In genomic region chr4:155490990-155491504, GRCm38 (mm10) we compare ENCODE assay signal across 8 mouse cellular contexts. TPM values are rescaled to one million over a fixed set of nuclear protein-coding genes. Genes with fewer than 3 reads are reported as not detected.
DNase-seq lines count a peak whose midpoint lies in the region; ATAC-seq and TF ChIP-seq lines count a peak whose summit lies in the region.

Gene Gnb1 (plus strand): TSS chr4:155491361.

- H3K27me3 ChIP-seq in hindbrain, postnatal 0 days (ENCODE audit: insufficient read depth, low read length), result no peaks in the 10 kb centered on the region

- peak within 1 kb of the TSS; percentile 95 for H3K27ac ChIP-seq in gastrocnemius, adult 2 months
- peak within 1 kb of the TSS; percentile 98 for H3K27ac ChIP-seq in hindbrain, postnatal 0 days
- peak within 1 kb of the TSS; percentile 95 for H3K27ac ChIP-seq in left cerebral cortex, adult 2 months

- intact Hi-C loops in gastrocnemius, adult 2 months (cut with DNase I), result no loop called here
- intact Hi-C loops in left cerebral cortex, adult 2 months (cut with DNase I), result loop anchor here (1.0 kb wide), 1 partner anchor 72 kb away; no protein-coding TSS in a partner anchor

- no peaks in the 10 kb centered on the region for H3K9me3 ChIP-seq in hindbrain, postnatal 0 days (ENCODE audit: low read length)

- WGBS in hindbrain, postnatal 0 days, result 0% methylated on average over 56 of the region's 60 CpGs

- peaks cover 25% of the 10 kb centered on the region for H3K4me1 ChIP-seq in hindbrain, postnatal 0 days (ENCODE audit: insufficient read depth, low read length)

- peak within 1 kb of the TSS; percentile 91 for H3K4me3 ChIP-seq in gastrocnemius, adult 2 months
- peak within 1 kb of the TSS; percentile 99 for H3K4me3 ChIP-seq in hindbrain, postnatal 0 days (ENCODE audit: low read length)
- H3K4me3 ChIP-seq in left cerebral cortex, adult 2 months, result peak within 1 kb of the TSS; percentile 84

- H3K4me2 ChIP-seq in hindbrain, postnatal 0 days (ENCODE audit: low read depth, low read length), result peak within 1 kb of the TSS; percentile 75

- no peak; the same call in 1 of the 2 replicates for TF ChIP-seq CTCF in gastrocnemius, adult 2 months (IDR thresholded peaks at IDR 0.05)
- TF ChIP-seq CTCF in hindbrain, postnatal 0 days (IDR thresholded peaks at IDR 0.05; ENCODE audit: low read depth), result peak; percentile 37
- TF ChIP-seq CTCF in left cerebral cortex, adult 2 months (IDR thresholded peaks at IDR 0.05), result no peak

- ATAC-seq in hindbrain, postnatal 0 days, result peak; percentile 92
- ATAC-seq in megakaryocyte, adult 5-6 weeks (ENCODE audit: poor library complexity, severe bottlenecking), result peak; percentile 74

- H3K36me3 ChIP-seq in hindbrain, postnatal 0 days (ENCODE audit: insufficient read depth, low read length), result no peaks in the 10 kb centered on the region

- H3K9ac ChIP-seq in hindbrain, postnatal 0 days (replicated peaks; ENCODE audit: low read length), result peak within 1 kb of the TSS; percentile 100

- DNase-seq in WW6 (ENCODE audit: low read depth, low spot score), result peak; percentile 66
- DNase-seq in cerebellum, postnatal 4 days (ENCODE audit: low spot score in 2 of 2), result peak; percentile 94 to 96
- DNase-seq in gastrocnemius, adult 2 months, result peak; percentile 98
- DNase-seq in hindbrain, postnatal 0 days (ENCODE audit: low spot score), result peak; percentile 97
- DNase-seq in left cerebral cortex, adult 2 months (ENCODE audit: extremely low spot score in 1 of 2, low spot score in 2 of 2), result peak; percentile 94 to 95
- DNase-seq in right cerebral cortex, adult 2 months (ENCODE audit: low spot score in 2 of 2), result peak; percentile 90 to 92
- DNase-seq in urinary bladder, postnatal 14 days (ENCODE audit: low spot score), result peak; percentile 96

RNA-seq across cellular contexts. Expression of gene Gnb1, which starts in this region (rescaled TPM):
- 10 to 100 TPM; 48.8 to 75.8 TPM for total RNA-seq in gastrocnemius, adult 2 months (2021)
- total RNA-seq in hindbrain, postnatal 0 days (2014; rRNA removed), result 363 and 456 TPM in 2 replicates
- 1,192 and 1,230 TPM in 2 replicates for polyA plus RNA-seq in hindbrain, postnatal 0 days (2015; fragmentation: Nextera tagmentation; extraction: Ambion mirVana)
- total RNA-seq in left cerebral cortex, adult 2 months (2021), result 100 to 1,000 TPM; 853 to 870 TPM
- 244 and 278 TPM in 2 replicates for total RNA-seq in megakaryocyte, adult 5-6 weeks (2015)
- total RNA-seq in megakaryocyte, adult 5-6 weeks (2017), result 158 and 180 TPM in 2 replicates

Comparison
In these comparisons a context has a peak if more than half of its experiments do, and no peak if none do; other contexts are left out.
1. Peak in every context shown above with its lines: DNase-seq, ATAC-seq, H3K4me3 ChIP-seq and H3K27ac ChIP-seq.